Mouse (Mus musculus) embryonic fibroblast, embryonic 13.5 days (primary cell): ENCODE measurements around the gene Tmx4.

ENCODE experiments used
- CTCF ChIP-seq: IDR thresholded peaks from 2 replicates; pipeline ENCODE4 v1.5.1; 2011; ENCODE audit warnings: mild to moderate bottlenecking, control low read depth, low read length, moderate library complexity, borderline replicate concordance; ENCODE audit not compliant: insufficient read depth
- POLR2A ChIP-seq: IDR thresholded peaks from 2 replicates; pipeline ENCODE4 v1.6.1; 2011; ENCODE audit warnings: low read depth, mild to moderate bottlenecking, control low read depth, low read length, moderate library complexity

GRCm38 (mm10) chr2:134673604-134674003, 29.7 kb upstream of the Tmx4 start:
- TF ChIP-seq POLR2A (no peak), CTCF (peak; percentile 19; the same call in 1 of the 2 replicates)
